Mouse (Mus musculus): ENCODE measurements at regions not wholly inside any gene's neighbourhood (a gene's known extent, or its start where the extent isn't known, plus 50 kb on each side); places are given as distances from the start of the nearest gene placed in this dataset.
A peak's percentile ranks its signal among the peaks of the same experiment; 100 is the strongest.

DNA sequence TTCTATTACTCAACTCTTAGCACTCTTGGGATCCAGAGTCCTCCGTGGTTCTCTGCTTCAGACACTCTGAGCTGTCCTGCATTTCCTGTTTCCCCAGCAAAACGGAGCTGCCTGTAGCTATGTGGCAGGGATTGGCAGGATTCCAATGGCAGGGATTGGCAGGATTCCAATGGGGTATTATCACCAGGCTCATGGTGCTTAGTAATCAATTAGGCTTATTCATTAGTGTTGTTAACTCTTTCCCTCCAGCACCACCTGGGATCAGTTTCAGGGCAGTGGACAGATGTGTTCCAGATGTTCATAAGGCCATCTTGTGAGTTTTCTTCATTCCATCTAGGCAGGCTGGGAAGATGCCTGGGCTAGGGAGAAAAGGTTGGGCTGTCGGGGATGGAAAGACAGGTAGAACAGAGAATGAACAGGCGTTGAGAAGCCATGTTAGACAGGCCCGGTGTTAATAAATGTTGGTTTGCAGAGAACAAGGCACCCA is 163.5 kb downstream of the Emp1 start:
- DNase-seq (ENCODE audit: low spot score) = no peak

DNA sequence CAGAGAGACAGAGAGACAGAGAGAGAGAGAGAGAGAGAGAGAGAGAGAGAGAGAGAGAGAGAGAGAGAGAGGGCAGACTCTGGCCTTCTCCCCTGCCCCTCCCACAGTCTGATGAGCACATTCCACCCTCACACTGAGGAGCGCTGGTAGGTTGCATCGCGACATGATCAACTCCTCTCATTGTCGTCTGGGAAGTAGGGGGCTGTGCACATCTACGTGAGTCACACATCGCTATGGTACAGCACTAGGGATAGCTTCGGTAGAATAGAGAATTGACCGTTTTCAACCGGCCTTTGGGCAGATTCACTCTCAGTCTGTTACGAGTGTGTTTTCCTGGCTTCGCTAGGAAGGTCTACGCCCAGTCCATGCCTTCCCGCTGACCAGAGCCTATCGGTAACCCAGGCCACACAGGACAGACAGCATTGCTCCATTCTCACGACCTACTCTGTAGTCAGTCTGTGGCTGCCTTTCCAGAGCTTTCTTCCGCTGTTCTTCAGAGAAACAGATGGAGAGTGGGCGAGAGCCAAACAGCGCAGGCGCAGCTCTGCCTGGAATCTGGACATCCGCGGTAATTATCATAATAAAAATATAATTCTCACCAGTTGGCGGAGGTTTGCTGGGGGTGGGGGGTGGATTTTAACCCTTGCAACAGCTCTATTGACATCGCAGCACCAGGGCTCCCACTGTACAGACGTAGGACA is 164.3 kb downstream of the Emp1 start:
- DNase-seq (ENCODE audit: low spot score) = no peak

DNA sequence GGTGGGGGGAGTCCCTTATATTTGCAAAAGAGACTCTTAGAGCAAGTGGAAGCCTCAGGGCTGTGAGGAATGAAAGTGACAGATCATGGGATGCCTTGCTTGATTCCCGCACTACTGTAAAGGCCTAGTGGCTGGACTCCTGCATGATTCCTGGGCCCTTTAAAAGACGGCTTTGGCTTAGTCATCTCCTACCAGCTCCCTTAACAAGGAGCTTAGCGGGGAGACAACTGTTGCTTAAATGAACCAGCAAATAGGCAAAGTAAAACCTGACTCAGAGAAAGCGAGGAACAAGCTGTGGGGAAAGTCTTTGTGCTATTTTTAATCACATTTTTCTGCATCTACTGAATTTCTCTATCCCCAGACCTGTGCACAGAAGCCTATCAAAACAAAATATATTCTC is 165.5 kb downstream of the Emp1 start:
- no peak for DNase-seq (ENCODE audit: low spot score)

DNA sequence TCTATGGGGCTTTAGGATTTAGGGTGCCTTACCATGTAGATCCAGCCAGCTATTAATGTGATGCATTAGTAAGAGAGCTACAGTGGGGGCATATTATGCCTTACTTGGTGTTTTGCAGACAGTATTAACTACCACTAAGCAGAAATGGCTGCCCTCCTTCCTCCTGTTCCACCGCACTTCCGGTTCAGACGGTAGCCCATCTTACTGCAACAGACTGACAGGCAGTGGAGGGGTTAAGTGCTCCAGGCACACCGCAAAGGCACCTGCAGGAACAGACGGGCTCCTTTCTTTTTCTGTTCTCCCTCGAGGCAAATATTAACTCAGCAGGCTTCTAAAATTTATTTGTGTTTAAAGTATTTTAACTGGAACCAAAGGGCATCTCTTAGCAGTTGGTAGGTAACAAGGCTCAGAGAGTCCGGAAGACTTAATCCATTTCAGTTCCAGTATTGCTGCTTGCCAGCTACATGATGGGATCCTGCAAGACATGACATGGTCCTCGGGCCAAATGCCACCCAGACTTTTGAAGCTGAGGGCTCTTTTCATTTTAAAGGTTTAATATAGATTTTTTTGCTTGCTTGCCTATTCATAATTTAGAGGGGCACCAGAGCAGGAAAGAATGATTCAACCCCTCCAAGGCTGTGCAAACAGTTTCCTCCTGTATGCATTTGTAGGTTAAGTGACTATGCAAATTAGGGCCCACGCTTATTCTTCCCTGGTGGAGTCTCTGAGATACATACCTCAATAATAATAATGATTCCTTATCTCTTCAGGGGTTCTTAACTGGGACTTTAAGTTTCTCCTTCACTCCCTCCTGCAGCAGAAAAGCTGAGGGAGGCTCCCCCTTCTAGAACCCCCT is 177.7 kb downstream of the Emp1 start:
- DNase-seq (ENCODE audit: low spot score) = no peak

DNA sequence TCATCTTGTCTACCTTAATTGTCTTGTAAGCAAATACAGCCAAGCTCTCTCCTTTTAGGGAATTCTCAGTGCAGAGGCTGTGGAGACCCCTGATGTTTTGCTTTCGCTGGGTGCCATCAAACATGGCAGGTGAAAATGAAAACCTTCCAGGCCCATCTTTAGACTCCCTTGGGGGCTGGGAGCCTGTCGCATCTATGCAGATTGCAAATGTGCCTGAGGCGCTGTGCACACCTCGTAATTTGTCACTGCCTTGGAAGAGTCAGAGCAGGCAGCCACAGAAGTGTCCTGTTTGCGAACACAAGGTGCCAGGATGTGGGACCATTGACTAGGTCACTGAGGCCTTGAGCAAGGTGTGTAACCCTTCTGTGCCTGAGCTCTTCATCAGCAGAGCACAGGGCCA is 179.2 kb downstream of the Emp1 start:
- no peak for DNase-seq (ENCODE audit: low spot score)

DNA sequence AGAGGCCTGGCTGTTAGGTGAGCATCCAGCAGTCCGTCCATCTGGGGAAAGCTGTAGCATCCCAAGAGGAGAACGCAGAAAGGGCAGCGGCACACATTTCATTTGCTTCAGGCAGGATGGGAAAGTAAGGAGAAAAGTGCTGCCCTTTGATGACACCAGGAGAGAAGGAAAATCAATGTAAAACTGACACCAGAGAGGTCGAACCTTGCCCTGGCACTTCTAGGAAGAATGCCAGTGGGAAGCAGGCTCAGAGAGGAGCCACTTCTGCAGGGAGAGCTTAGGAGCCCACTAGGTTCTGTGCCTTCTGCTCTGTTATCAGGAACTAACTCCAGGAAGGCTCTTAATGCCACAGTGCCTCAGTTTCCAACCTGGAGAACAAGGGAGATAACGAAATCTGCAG is 180.0 kb downstream of the Emp1 start:
- no peak for DNase-seq (ENCODE audit: low spot score)

DNA sequence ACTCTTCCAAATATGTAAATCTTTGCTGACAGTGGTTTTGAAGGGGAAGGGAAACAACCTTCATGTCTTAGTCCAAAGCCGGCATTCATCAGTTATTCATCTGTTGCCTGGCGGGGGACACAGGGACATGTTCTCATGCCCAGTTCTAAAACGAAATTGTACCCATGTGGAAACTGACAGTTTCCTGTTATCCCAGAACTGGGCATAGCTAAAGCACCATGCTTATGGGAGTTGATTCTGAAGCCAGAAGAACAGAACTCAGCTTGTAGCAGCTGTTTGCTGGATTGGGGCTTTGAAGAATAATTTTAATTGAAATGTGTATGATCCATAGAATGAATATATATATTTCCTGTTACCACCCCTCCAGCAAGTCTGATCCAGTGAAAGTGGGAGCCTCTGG is 181.0 kb downstream of the Emp1 start:
- DNase-seq (ENCODE audit: low spot score) = no peak

DNA sequence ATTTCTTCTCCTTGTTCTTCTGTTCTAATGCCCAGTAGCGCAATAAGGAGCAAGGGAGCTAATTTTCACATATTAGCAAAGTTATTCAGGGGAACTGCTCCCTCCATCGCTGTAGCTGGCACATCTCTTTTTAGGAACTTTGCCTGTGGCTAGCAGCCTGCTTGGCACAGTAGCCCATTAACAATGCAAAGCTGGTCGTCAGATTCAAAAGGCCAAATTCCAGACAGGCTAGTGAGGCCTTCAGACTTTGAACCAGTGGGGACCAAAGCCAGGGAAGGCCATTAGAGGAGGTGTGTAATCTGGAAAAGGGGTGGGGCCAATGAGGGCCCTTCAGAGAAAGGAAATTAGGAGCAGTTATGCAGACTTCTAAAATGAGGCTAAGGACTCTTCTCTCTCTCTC is 181.5 kb downstream of the Emp1 start:
- DNase-seq (ENCODE audit: low spot score) = no peak

DNA sequence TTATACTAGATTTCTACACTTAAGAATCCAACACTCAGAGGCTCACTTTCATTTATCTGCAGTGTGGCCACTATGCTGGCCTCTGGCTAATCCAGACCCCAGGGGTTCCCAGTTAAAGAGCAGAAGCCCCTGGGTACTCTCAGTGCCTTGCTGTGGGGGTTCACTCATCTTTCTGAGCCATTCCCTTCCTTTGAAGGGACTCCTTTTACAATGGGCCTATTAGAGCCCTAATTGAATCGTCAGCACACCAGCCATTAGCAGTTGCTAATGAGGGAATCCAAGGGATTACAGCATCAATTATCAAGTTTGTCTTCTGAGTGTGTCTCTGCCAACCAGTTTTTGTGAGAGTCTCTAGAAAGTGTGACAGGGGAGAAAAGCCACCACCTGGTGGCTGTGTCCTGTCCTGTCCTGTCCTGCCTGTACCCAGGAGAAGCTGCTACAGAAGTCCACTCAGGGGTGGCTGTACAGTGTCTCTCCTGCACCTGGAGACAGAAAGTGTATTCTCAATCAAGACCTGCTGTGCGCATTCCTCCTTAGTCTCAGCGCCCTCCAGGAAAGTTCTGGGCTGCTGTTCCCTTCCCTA is 188.1 kb downstream of the Emp1 start:
- DNase-seq (ENCODE audit: low spot score) = peak; percentile 40

DNA sequence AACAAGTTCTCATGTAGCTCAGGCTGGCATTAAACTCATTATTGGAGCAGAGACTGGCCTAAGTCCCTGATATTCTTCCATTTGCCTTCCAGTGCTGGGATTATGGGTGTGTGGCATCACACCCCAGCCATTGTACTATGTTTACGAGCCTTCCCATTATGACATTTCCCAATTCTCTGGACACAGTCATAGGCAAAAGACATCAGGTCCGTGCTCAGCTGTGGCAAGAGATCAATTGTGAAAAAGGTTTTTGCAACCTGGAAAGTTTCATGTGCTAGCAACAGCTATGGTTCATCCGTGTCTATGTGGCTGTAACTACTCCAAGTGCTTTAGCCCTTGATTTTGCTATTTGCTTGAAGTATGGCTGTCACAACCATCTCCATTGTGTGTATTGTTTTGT is 190.1 kb downstream of the Emp1 start:
- DNase-seq (ENCODE audit: low spot score) = no peak

DNA sequence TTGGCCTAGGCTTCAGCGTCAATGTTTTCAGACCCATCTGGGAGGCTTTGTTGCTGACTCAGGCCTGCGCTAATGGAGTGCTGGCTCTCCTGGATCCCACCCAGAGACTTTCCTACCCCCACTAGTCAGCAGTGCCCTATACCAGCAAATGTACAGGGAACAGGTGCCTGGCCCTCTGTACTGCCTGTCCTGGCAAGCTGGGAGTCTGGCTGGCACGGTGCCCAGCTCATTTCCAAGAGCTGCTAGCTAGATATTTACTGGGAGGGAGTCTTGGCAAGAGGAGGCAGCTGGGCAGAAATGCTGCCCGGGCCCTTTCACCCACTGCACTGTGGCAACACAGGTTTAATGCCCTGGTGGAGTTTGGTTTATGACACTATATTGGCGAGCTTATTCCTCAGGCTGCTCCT is 197.2 kb downstream of the Emp1 start:
- DNase-seq (ENCODE audit: low spot score) = no peak

DNA sequence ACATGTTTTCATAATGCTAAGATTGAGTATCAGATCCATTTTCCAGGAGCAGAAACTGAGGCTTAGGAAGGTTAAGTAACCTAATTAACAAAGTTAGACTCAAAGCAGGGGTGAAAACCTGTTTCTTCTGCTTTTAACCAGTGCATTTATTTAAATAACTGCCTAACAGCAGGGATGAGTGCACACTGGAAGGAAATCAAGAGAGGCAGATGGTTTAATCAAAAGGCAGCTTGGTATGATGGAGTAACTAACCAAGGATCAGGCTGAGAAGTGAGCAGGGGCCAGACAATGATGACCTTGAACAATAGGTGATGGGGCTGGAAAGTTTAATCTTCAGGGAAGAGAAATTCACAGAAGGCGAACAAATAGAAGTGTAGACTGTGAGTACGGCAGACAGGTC is 199.9 kb downstream of the Emp1 start:
- DNase-seq (ENCODE audit: low spot score) = peak; percentile 18

DNA sequence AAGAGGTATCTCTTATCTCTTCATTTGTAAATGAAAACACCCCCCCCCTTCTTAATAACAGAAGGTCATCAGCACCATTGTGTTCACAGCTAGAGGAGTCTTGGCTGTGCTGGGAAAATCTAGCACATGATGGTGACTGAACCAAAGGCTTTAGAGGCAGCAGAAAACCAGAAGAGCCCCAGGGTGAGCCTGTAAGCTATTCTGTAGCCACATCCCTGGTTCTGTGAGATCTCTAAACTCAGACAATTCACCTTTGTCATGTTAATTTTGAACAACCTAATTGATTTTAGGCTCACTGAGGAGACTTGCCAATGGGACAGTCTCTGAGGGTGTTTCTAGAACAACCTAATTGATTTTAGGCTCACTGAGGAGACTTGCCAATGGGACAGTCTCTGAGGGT is 201.4 kb downstream of the Emp1 start:
- DNase-seq (ENCODE audit: low spot score) = no peak

DNA sequence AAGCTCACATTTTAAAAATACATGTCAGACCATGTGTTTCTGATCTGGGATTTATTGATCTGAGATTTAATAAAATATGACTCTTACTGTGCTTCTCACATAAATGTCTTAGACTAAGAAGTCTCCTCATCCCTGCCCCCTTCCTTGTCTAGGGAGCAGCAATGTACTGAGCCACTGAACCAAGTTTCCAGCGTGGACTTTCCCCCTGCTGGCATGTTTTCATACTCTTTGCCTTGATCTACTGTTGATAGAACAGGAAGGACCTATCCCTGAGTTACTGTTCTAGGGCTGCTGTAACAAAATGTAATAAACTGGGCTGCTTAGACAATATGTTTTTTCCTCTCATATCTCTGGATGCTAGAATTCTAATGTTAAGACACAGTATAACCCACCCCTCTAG is 206.7 kb downstream of the Emp1 start:
- no peak for DNase-seq (ENCODE audit: low spot score)

DNA sequence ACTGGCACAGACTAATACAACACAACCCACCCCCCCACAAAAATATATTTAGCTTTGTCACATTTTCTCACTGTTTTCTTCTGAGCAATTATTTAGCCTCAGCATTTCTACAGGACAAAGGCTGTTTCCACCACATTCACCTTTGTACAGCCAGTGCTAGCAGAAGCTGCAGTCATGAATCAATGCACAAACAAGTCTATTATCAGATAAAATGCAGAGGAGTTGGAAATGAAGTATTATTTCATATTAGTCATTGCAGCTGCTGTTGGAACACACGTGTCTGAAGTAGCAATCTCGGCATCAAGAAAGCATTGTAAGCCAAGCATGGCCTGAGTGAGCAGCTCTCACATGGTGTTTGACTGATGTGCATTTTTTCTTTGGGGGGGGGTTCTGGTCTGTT is 212.9 kb downstream of the Emp1 start:
- no peak for DNase-seq (ENCODE audit: low spot score)

DNA sequence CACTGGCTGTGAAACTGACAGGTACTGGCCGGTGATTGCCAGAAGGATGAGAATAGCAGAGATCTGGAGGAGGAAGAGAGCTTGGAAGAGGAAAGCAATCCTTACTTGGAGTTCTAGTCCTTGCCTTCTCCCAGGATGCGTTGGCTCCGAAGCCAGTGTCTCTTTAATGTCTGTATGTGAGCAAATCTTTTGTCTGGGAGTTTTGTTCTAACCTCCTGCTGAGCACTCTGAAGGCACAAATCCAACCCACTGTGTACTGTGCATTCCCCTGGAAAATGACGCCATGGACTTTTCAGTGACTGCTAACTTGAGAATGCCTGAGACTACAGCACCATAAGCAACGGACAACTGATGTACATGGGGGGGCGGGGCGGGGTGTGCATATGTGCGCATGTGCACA is 216.4 kb downstream of the Emp1 start:
- DNase-seq (ENCODE audit: low spot score) = no peak

DNA sequence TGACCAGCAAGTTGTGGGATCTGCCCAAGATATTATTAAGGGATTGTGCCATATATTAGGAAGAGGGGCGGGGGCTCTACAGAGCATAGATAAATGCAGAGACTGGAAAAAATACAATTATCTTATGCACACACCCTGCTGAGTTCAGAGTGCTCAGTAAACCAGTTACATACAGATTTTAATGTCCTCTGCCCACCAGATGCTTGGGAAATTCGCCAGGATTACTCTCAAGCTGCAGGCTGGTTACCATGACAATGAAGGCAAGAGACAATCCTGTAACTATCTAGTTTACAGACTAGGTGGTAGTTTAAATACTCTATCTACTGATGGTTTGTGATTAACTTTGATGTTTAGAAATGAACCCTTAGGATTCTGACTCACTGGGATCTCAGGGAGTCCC is 220.2 kb downstream of the Emp1 start:
- no peak for DNase-seq (ENCODE audit: low spot score)

DNA sequence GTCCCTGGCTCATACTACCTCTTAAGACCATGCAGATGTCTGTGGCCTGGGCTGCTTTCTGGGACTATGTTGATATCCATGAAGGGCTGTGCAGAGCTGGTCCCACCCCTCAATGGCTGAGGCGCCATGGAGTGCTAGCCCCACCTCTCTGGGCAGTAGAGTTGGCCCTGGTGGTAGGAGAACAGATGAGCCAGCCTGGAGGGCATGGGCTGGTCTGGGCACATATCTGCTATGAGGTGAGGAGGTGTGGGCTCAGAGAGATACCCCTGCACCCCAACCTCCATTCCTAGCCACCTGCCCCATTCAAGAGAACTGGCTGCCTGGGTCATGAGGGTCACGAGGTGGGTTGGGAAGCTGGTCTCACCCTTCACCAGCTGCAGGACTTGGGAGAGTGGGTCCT is 222.4 kb downstream of the Emp1 start:
- DNase-seq (ENCODE audit: low spot score) = no peak

DNA sequence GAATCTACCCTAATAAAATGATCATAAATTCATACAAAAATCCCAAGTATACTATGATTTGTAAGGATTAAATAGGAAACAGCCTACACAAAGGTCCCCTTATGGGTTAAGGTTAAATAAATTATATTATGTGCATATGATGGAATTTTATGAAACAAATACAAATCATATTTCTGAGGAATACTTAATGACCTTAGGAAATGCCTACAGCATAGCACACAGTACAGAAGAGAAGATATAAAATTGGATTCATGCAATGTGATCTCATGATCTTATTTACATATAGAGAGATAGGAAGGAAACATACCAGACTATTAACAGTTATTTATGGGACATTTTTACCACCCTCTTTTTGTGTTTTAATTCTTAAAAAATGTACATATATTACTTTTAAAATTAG is 227.7 kb downstream of the Emp1 start:
- no peak for DNase-seq (ENCODE audit: low spot score)

DNA sequence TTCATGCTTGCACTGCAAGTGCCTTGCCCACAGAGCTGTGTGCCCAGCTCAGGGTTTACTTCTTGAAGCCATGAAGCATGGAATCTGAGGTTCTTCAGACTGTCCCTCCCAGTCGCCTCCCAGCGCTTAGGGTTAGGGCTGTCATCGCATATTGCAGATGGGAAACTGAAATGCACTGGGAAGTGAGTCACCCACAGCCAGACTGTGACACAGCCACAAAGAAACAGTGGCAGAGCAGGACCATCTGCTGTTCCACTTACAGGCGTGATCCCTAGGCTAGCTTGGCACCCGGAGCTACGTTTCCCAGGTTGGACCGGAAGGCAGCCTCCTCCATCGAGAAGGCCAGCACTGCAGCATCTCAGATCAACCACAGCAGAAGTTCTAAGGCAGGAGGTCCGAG is 228.7 kb downstream of the Emp1 start:
- no peak for DNase-seq (ENCODE audit: low spot score)

DNA sequence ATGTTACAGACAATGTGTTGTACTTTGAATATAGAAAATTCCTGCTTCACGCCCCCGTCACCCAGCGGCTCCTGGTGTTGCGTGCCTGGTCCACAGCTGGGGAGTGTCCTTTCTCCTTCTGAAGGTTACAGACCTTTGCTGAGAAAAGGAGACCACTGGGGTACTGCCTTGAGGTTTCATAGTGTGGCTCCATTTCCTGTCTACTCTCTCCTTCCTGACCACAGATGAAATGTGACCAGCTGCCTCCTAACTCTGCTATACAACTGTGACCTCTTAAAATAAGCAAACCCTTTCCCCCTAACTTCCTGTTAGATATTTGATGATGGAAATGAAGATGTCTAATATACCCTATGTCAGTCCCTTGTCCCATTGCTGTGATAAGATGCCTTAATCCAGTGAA is 234.0 kb downstream of the Emp1 start:
- DNase-seq (ENCODE audit: low spot score) = no peak

DNA sequence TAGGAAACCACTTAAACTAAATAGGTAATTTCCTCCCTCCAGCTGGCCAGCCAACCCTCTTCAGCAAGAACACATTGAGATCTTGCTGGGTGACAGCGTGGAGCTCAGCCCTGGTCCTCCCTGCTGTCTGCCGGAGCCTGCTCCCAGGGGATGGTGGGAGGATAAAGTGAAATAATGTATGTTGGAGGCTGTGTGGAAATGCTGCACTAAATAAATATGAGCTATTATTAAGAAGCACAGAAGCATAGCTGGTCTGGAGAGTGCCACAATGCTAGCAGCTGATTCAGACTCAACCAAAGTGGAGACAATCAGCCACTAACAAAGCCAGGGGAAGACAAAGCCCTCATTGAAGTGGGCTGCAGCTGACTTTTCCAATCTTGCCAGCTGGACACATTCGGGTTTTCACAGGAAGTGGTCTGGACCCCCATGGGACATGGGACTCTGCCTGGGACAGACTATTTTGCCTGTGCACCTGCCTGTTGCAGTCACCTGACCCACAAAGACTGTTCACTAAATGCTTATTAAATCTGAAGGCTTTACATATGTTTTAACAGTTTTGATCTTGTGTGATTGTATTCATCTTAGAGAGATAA is 248.3 kb downstream of the Emp1 start:
- DNase-seq (ENCODE audit: low spot score) = peak; percentile 13

DNA sequence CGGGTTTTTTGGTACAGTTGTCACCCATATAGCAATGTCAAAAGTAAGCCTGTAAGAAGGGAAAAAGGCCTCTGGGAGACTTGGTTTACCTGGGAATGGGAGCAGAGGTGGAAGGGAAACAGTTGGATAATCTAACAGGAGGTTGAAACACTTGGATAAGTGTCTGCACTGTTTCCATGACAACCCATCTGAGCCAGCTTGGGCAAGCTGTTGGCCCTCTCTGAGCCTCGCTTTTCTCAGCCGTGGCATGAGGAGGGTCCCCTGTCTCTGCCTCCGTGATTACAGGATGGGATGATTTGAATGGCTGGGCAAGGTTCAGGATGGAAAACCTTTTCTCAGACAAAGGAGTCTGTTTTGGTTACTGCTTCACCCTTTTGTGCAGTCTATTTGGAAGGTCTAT is 265.6 kb downstream of the Emp1 start:
- DNase-seq (ENCODE audit: low spot score) = peak; percentile 10

Data from retina, embryonic 14.5 days (tissue).